Mouse (Mus musculus): ENCODE results near the gene Qtrt2.

DNA sequence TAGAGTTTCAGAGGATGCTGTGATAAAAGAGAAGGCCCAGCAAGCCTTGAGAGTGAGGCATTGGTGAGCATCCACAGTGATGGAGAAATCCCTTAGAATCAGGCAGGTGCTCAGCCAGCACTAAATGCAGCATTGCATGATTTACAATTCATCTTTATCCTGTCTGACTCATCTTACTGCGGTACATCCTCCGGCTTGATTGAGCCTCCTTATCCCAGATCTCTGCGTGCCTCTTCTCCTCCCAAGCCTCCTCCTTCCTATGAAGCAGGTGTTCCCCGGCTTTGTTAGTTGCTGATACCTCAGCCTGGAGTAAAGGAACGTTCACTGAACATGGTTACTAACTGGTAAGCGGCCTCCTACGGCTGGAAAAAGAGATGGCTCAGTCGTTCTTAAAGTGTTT is 32.1 kb downstream of the Qtrt2 start:
- TF ChIP-seq GATA1 (IDR thresholded peaks at IDR 0.05; ENCODE audit: borderline replicate concordance, low read length): no peak
- no peak for TF ChIP-seq FLI1 (IDR thresholded peaks at IDR 0.05; ENCODE audit: low read length)

Data from megakaryocyte, embryonic 14.5 days (primary cell).